Mouse (Mus musculus) c-Kit-negative CD71-positive TER-119-positive erythroid progenitor cells, embryonic 14.5 days (primary cell): ENCODE data around the gene Krtap28-13.

Experiments
- DNase-seq: peaks from one replicate; pipeline ENCODE4 v3.0.0-alpha.2; 2013; ENCODE audit warnings: low read depth, low spot score

The Krtap28-13 gene

DNA sequence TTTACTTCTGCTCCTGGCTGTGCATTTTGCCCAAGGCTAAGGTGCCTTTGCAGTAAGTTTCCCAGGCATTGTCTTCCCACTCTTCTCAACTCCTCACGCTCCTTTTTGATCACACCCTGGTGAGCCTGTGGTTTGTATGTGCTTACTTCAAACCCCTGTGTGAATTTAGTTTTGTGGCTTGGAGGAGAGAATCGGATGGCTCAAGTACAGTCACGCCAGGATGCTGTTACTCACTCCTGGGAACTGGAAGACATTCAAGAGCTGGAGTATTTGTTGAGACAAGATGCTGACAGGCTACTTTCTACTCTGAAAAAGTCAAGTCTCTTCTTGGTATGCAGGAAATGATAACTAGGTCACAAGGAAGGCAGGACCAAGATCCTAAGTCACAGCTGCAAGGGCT, 30.5 kb downstream of the Krtap28-13 start:
- no peak for DNase-seq

DNA sequence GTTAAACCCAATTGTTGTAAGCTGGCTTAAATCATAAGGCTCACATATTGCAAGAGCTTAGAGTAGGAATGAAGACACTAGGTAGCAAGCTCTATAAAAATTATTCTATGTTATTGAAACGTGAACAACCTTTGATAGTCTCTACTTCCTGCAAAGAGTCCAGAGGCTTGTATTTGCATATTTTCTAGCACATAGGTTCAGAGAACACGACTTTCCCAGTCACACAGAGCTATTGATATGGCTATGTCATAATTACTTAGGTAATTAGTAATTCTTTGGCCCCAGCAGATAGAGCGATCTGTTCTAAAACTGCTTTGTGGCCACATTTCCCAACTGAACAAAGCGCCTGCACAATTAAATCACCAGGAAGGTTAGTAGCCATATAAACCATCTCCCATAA, 36.2 kb downstream of the Krtap28-13 start:
- DNase-seq, result no peak

DNA sequence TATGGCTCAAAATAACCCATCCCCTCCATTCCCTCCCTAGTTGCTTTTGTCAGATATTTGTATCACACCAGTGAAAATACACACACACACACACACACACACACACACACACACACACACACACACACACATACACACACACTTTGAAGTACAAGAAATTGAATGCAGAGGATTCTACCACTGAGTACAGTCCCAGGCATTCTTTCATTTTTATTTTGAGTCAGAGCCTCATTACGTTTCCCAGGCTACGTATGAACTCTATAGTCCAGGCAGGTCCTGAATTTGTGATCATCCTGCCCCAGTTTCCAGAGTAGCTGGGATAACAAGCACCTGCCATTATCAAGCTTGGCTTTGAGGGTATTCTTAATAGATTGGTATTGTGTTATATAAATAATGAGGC, 38.4 kb downstream of the Krtap28-13 start:
- no peak for DNase-seq

DNA sequence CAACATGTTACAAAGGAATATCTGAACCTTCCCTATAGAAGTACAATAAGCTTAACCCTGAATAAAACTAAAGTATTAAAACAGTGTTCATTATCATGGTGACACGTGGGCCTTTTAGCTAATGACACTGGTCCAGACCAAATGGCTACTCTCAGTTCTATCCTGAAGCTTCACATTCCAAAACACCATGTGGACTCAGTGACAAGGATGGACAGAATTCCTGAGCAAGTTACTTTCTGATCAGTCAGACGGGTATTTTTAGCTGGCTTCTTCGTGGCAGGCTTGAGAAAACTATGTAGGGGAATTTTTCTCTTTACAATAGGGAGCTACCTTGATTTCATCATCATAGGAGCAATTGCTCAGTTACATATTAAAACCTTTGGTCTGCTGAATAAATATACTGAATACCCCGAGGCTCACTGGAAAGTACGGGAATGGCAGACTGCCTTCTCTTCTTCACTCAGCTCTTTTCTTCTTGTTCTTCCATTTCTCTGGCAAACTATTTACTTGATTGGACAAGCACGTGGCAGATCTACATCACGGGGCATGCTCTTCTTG, 38.9 kb downstream of the Krtap28-13 start:
- DNase-seq, result no peak

DNA sequence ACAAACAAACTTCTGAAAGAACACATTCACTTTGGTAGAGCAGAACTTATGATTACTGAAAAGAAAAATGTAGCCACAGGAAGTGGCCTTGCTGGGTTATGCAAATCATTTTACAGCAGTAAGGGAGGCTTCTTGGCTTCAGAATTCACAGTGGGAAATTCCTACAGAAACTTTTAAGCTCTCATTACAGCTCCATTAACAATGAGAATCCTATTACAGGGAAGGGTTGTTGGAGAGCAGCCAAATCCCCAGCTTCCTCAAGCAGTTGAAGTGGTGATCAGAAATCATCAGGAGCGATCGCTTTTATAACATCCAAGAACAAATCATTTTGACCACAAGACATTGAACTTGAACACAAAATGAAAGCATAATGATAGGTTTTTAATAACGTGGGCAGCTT, 41.2 kb downstream of the Krtap28-13 start:
- no peak for DNase-seq

DNA sequence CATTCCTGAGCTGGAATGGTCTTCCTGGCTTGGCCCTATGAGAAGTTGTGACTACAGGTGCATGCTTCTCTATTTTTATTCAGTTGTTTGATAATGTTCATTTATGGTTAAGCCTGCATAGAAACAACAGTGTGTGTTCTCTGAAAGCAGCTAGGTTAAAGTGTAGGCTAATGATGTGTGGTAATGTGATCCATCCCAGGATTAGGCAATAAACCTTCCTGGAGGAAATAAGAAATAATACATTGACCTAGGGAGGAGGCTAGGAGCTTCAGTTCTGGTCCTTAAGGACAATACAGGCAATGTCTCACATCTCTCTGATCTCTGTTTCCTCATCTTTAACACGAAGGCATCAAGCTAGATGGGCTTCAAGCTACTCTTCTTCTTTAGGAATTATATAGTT, 44.7 kb downstream of the Krtap28-13 start:
- DNase-seq, result no peak

DNA sequence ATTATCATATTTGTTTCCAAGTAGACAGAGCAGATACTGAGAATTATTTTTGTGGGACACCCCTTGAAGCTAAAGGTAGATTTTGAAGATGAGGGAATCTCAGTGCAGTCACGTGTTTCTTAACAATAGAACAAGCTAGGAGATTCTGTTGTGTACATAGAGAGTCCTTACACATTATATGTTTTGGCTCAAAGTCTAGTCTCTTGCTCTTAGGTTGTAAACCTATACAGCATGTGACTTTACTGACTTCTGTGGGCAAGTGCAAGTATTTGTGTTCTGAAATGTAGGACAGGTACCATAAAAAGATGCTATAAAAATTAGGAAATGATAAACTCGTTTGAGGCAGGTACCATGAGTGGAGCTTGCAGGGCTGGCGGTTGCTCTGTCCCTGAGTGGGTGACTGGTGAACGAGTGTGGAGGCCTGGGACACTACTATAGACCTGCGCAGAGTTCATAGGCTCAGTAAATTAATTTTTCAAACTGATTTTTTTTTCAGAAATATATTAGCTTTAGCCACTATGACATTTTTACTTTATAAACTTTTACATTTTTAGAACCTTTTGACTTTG, 46.8 kb downstream of the Krtap28-13 start:
- no peak for DNase-seq

DNA sequence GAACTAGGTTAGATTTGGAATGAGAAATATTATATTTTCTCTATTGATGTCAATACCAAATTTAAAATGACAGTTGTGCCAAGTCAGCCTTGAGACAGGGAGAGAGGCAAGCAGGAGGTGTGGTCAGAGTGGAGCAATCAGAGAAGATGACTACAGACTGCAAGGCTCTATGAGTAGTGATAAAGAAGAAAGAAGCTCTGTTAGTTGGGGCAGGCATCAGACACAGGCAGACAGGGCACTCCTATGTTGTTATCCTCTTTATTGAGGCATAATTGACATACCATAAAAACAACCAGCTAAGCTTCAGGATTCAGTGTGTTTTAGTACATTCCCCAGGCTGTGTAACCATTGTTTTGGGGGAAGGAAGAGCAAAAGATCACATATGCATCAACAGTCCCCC, 50.3 kb downstream of the Krtap28-13 start:
- no peak for DNase-seq
